Mouse (Mus musculus): ENCODE measurements around the gene Itga2b.

- TF ChIP-seq CTCF (IDR thresholded peaks at IDR 0.05; ENCODE audit: control insufficient read depth, insufficient read depth, low read length) (no peak), POLR2A (IDR thresholded peaks at IDR 0.05; ENCODE audit: borderline replicate concordance, control insufficient read depth, low read depth, low read length) (no peak)
These were observed 58.9 kb downstream of the Itga2b start for GRCm38 (mm10) chr11:102411061-102411460.

All from bone marrow, adult 2 months (tissue).